Mouse (Mus musculus): Measurements from ENCODE around the gene Specc1. TPM values are rescaled to one million over a fixed set of nuclear protein-coding genes. Genes with fewer than 3 reads are reported as not detected.

Specc1 gene
- polyA plus RNA-seq, 1 experiment from 2014 or later: 10.9 TPM

DNA sequence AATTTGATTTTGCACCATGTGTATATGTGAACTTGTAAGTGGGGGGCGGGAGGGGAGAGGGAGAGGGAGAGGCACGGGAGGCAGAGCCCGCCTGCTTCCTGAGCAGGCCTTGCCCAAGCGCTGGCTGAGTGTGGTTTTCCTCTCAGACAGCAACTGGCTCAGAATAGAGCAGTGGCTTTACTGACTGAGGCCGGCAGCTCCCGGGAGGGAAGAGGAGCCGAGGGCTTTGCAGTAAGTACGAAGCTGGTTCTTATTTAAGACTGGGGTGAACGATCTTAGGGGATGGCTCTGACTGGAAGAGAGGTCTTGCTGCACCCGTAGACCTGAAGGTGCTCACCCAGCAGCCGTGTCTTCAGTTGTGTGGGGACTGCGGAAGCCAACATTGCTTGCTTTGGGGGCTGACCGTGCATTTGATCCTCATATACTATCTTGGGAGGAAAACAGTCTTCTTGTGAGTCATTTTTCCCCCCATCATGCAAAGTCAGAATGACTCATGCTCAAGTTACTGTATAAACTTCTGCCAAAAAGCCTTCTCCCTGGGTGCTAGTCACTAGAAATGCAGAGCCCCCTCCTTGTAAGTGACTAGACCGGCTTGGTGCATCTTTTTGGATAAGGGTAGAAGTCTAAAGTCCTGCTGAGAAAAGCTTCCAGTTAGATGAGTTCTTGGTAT, 48.8 kb downstream of the Specc1 start:
- 43% methylated on average over 14 of the region's 14 CpGs for WGBS
- ATAC-seq: 0 out of 2 replicates have a peak, but pooled peaks have one; percentile 49
- no peaks in the 10 kb centered on the region for H3K27me3 ChIP-seq (replicated peaks)
- peaks cover 5% of the 10 kb centered on the region; the same call in 1 of the 2 replicates for H3K4me1 ChIP-seq (replicated peaks)
- peak overlapping the region; percentile 64; the same call in 1 of the 2 replicates for H3K27ac ChIP-seq
- no peaks in the 10 kb centered on the region for H3K36me3 ChIP-seq
- H3K4me2 ChIP-seq (replicated peaks): peak overlapping the region; percentile 14; the same call in 1 of the 2 replicates
- no peak overlapping the region for H3K9ac ChIP-seq
- H3K4me3 ChIP-seq (replicated peaks): no peak overlapping the region
- H3K9me3 ChIP-seq: no peaks in the 10 kb centered on the region

DNA sequence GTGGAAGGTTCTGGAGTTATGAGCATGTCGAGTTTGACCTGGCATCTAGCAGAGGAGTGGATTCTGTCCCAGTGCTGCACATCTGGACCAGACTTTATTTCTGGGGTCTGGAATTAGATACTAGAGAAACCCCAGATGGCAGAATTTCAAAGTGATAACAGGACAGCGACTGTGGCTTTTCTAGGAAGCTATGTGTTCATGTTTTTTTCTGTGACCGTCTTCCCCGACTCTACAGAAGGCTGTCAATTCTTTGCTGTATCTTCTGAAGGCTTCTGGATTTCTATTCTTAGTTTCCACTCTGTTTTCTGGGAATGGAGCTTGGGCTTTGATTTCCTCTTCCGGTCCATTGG, 49.3 kb downstream of the Specc1 start:
- ATAC-seq: no peak
- H3K4me2 ChIP-seq (replicated peaks): no peak overlapping the region
- H3K4me3 ChIP-seq (replicated peaks): no peak overlapping the region
- no peaks in the 10 kb centered on the region for H3K27me3 ChIP-seq (replicated peaks)
- no peaks in the 10 kb centered on the region for H3K36me3 ChIP-seq
- 73% methylated on average over 5 of the region's 5 CpGs for WGBS
- H3K9me3 ChIP-seq: no peaks in the 10 kb centered on the region
- 0 out of 2 replicates have a peak overlapping the region, but pooled peaks have one; percentile 64 for H3K27ac ChIP-seq
- no peak overlapping the region for H3K9ac ChIP-seq
- H3K4me1 ChIP-seq (replicated peaks): peaks cover 5% of the 10 kb centered on the region; the same call in 1 of the 2 replicates

DNA sequence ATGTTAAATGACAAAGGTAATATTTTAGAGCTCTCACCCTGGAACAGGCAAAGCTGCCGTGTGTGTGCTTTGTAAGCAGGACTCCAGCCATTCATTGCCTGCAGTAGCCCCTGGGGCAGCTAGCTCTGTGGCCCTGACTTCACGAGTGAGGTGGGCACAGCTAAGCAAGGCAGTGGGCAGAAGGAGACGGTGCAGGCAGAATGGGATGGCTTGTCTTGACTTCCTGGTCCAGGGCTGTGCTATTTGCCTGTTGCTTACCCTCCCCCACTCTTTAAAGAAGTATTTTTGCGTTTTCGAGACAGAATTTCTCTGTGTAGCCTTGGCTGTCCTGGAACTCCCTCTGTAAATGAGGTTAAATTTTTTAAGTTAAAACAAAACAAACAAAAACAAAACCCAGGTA, 50.1 kb downstream of the Specc1 start:
- H3K4me3 ChIP-seq (replicated peaks): no peak overlapping the region
- H3K4me2 ChIP-seq (replicated peaks): 0 out of 2 replicates have a peak overlapping the region, but pooled peaks have one; percentile 9

DNA sequence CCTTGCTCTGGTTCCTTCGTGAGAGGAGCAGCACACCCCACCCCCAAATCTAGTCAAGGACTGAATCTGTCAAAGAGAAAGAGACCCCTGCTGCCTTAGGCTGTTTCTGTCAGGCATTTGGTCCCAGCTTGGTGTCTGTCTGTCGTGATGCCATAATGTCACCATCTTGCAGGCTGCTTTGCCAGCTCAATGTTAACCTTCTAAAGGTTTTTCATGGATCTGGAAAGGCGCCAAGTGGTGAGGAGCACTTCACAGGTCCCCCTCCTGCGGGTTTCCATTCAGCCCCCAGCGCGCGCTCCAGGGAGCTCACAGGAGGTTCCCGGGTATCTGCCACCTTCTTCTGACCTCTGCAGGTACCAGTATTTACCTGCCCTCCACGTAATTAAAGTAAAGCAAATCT, 51.4 kb downstream of the Specc1 start:
- WGBS: 40% methylated on average over 9 of the region's 9 CpGs
- Histone ChIP-seq H3K4me2 (replicated peaks) (no peak overlapping the region), H3K27me3 (replicated peaks) (no peaks in the 10 kb centered on the region), H3K9me3 (no peaks in the 10 kb centered on the region), H3K4me1 (replicated peaks) (peaks cover 5% of the 10 kb centered on the region; the same call in 1 of the 2 replicates), H3K4me3 (replicated peaks) (no peak overlapping the region), H3K36me3 (no peaks in the 10 kb centered on the region), H3K9ac (no peak overlapping the region), H3K27ac (no peak overlapping the region)
- ATAC-seq: no peak

More for the DNA sequence above, 50.1 kb downstream of the Specc1 start:
- Histone ChIP-seq H3K9ac (no peak overlapping the region), H3K27ac (no peak overlapping the region), H3K4me1 (replicated peaks) (peaks cover 5% of the 10 kb centered on the region; the same call in 1 of the 2 replicates), H3K9me3 (no peaks in the 10 kb centered on the region), H3K27me3 (replicated peaks) (no peaks in the 10 kb centered on the region), H3K36me3 (no peaks in the 10 kb centered on the region)
- no peak for ATAC-seq
- WGBS: 47% methylated on average over 5 of the region's 5 CpGs

DNA sequence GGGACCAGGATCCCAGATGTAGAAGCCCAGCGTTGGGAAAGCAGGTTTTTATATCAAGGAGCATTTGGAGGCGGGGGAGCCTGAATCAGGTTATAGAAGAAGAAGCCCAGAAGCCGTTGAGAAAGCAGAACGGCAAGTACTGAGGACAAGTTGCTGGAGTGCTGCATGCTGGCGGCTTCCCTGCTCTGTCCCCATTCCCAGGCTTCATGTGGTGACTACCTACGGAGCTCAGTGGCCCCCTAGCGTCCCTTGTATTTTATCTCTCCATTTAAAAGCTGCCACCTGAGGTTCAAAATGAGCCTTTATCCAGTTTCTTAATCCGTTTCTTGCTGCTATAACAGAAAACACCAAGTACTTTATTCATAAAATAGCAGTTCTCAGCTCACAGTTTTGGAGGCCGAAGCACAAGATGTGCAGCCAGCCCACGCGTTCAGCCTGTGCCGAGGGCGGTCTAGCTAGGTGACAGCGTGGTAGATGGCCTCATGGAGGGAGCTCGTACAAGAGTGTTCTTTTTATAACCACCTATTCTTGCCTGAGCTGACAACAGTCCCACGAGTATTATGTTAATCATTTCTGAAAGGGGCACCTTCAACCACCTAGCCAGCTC, 54.2 kb downstream of the Specc1 start:
- WGBS: 72% methylated on average over 16 of the region's 16 CpGs
- Histone ChIP-seq H3K9me3 (no peaks in the 10 kb centered on the region), H3K9ac (no peak overlapping the region), H3K27ac (no peak overlapping the region), H3K4me2 (replicated peaks) (no peak overlapping the region), H3K36me3 (no peaks in the 10 kb centered on the region), H3K4me3 (replicated peaks) (no peak overlapping the region), H3K4me1 (replicated peaks) (no peaks in the 10 kb centered on the region; the same call in 1 of the 2 replicates), H3K27me3 (replicated peaks) (no peaks in the 10 kb centered on the region)
- no peak for ATAC-seq

DNA sequence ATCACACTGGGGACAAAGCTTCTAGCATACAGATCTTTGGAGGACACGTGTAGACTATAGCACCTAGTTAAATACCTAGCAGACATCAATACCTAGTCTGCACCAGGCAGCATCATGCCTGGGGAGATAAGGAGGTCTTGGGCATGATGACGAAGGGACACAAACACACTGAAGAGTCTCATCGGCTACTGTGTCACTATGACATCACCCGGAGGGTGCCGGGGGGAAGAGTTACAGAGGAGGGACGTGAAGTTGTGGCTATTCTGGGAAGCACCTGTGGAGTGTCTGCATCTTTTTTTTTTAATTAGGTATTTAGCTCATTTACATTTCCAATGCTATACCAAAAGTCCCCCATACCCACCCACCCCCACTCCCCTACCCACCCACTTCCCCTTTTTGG, 55.5 kb downstream of the Specc1 start:
- H3K4me3 ChIP-seq (replicated peaks): no peak overlapping the region
- WGBS: 88% methylated on average over 6 of the region's 6 CpGs
- ATAC-seq: no peak
- no peaks in the 10 kb centered on the region for H3K27me3 ChIP-seq (replicated peaks)
- no peak overlapping the region for H3K9ac ChIP-seq
- no peaks in the 10 kb centered on the region for H3K9me3 ChIP-seq
- H3K4me1 ChIP-seq (replicated peaks): no peaks in the 10 kb centered on the region
- H3K27ac ChIP-seq: no peak overlapping the region
- H3K36me3 ChIP-seq: no peaks in the 10 kb centered on the region
- no peak overlapping the region for H3K4me2 ChIP-seq (replicated peaks)

DNA sequence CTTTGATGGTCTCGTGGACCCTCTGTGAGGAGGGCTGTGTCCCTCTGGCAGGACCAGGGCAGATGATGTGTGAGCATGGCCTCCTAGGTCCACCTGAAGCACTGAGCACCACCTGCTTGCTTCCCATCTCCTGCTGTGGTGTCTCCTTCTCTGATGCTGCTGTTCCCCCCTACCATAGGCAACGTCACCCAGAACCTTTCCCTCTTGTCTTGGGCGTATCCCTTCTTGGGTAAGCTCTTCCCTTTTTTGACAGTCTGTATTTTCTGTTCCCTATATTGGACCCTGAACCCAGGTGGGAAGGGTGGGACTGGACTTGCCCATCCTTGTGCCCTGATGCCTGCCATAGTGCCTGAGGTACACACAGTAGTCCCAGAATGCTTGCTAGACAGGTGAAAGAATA, 56.9 kb downstream of the Specc1 start:
- H3K27me3 ChIP-seq (replicated peaks): no peaks in the 10 kb centered on the region
- H3K36me3 ChIP-seq: no peaks in the 10 kb centered on the region
- H3K9me3 ChIP-seq: no peaks in the 10 kb centered on the region
- H3K4me2 ChIP-seq (replicated peaks): no peak overlapping the region
- no peak overlapping the region for H3K9ac ChIP-seq
- no peak for ATAC-seq
- no peak overlapping the region for H3K27ac ChIP-seq
- H3K4me3 ChIP-seq (replicated peaks): no peak overlapping the region
- H3K4me1 ChIP-seq (replicated peaks): 0 out of 2 replicates have a peak, but pooled peaks cover 1% of the 10 kb centered on the region
- 79% methylated on average over 3 of the region's 3 CpGs for WGBS

DNA sequence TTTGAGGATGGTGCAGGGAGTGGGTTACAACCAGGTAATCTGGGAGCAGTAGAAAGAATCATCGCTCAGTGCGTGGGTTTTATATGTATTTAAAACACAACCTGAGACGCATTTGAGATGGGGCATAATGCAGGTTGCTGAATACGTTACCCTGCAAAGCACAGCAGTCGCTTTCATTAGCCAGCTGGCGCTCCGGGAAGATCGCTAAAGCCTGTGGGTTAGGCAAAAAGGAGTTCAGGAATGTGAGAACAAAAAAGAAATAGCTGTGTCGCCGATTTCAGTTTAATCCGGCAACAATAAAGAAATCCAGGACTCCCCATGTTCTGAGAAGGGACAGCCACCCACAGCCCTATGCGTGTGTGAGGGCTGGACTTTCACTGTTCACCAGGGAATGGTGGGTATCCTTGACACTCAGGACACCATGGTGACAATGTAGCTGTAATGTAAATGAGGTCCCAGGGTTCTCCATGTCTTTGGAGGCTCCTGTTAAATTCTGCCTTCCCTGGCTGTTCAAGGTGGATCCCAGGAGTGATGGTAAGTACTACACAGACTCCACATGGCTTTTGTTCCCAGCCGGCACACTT, 58.6 kb downstream of the Specc1 start:
- Histone ChIP-seq H3K4me2 (replicated peaks) (no peak overlapping the region), H3K4me1 (replicated peaks) (0 out of 2 replicates have a peak, but pooled peaks cover 2% of the 10 kb centered on the region), H3K27me3 (replicated peaks) (no peaks in the 10 kb centered on the region), H3K36me3 (no peaks in the 10 kb centered on the region), H3K27ac (no peak overlapping the region), H3K9me3 (no peaks in the 10 kb centered on the region), H3K4me3 (replicated peaks) (no peak overlapping the region), H3K9ac (no peak overlapping the region)
- ATAC-seq: no peak
- 66% methylated on average over 13 of the region's 13 CpGs for WGBS

DNA sequence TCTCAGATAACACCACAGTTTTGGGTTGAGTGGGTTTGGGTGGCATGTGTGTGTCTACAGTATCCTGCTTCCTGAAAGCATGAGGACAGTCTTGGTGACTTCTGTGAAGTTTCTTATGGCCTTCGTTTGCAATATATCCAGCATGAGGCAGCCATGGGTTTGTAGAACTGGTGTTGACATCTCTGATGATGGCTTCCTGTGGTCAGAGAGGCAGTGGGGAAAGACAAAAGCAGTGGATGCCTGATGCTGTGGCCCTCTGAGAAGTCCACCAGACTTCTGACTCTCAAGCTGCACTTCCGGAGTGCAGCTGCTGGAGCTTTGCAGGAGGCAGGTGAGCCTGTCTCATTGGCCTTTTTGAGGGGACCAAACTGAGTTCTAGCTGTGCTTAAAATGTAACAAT, 60.4 kb downstream of the Specc1 start:
- Histone ChIP-seq H3K27ac (no peak overlapping the region), H3K27me3 (replicated peaks) (no peaks in the 10 kb centered on the region), H3K4me1 (replicated peaks) (0 out of 2 replicates have a peak, but pooled peaks cover 2% of the 10 kb centered on the region), H3K9ac (no peak overlapping the region), H3K36me3 (no peaks in the 10 kb centered on the region), H3K9me3 (no peaks in the 10 kb centered on the region), H3K4me2 (replicated peaks) (no peak overlapping the region), H3K4me3 (replicated peaks) (no peak overlapping the region)
- ATAC-seq: no peak
- 73% methylated on average over 2 of the region's 2 CpGs for WGBS

DNA sequence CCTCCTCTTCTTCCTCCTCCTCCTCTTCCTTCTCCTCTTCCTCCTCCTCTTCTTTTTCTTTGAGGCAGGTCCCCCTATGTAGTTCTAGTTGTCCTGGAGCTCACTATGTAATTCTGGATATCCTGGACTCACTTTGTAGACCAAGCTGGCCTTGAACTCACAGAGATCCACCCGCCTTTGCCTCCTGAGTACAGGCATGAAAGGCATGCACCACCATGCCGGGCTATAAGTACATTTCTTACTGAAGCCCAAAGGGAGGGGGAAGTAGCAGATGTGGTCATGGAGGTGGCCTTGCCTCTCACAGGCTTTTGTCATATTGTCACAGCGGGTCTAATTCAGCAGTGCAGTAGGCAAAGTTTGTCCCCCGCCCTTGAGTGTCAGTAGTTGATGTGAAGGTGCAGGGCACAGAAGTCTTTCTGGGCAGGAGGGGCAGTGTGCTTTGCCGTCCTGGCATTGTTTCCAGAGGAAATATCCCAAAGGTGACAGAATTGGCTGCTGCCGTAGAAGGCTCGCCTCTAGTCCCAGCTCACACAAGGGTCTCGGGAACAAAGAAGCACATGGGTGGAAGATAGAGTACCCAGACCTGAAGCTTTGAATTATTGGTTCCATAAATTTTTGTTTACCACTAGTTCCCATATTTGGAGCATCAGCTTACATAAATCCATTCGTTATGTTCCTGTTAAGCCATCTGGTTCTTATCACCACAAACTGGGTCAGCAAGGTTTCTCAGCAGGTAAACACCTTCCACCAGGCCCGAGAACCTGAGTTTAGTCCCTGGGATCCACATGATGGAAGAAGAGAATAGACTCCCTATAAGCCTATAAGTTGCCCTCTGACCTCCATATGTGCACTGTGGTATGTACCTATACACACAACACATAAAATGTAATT, 62.0 kb downstream of the Specc1 start:
- Histone ChIP-seq H3K4me2 (replicated peaks) (no peak overlapping the region), H3K4me3 (replicated peaks) (no peak overlapping the region), H3K9ac (no peak overlapping the region), H3K4me1 (replicated peaks) (0 out of 2 replicates have a peak, but pooled peaks cover 2% of the 10 kb centered on the region), H3K27ac (no peak overlapping the region), H3K36me3 (no peaks in the 10 kb centered on the region), H3K27me3 (replicated peaks) (no peaks in the 10 kb centered on the region), H3K9me3 (no peaks in the 10 kb centered on the region)
- WGBS: 57% methylated on average over 10 of the region's 10 CpGs
- ATAC-seq: no peak

DNA sequence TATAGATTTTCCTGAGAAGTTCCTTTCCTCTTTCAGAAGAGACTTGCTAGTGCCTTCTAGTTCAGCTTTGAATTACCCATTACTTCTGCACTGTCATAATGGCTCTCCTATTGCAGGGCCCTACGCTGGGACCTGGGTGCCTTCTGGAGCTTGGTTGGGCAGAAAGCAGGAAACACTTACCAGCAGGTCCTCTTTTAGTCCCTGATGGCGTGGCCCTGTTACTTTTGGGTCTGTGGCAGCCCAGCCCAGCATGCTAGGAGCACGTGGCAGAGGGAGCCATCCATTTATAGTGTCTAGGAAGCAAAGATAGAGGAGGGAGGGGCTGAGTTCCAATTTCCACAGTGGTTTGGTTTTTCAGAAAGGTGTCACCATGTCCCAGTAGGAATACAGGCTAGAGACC, 63.3 kb downstream of the Specc1 start:
- no peak overlapping the region for H3K9ac ChIP-seq
- no peaks in the 10 kb centered on the region for H3K9me3 ChIP-seq
- 76% methylated on average over 3 of the region's 3 CpGs for WGBS
- H3K27me3 ChIP-seq (replicated peaks): no peaks in the 10 kb centered on the region
- H3K4me1 ChIP-seq (replicated peaks): 0 out of 2 replicates have a peak, but pooled peaks cover 2% of the 10 kb centered on the region
- H3K27ac ChIP-seq: no peak overlapping the region
- no peaks in the 10 kb centered on the region for H3K36me3 ChIP-seq
- no peak overlapping the region for H3K4me2 ChIP-seq (replicated peaks)
- ATAC-seq: no peak
- no peak overlapping the region for H3K4me3 ChIP-seq (replicated peaks)

DNA sequence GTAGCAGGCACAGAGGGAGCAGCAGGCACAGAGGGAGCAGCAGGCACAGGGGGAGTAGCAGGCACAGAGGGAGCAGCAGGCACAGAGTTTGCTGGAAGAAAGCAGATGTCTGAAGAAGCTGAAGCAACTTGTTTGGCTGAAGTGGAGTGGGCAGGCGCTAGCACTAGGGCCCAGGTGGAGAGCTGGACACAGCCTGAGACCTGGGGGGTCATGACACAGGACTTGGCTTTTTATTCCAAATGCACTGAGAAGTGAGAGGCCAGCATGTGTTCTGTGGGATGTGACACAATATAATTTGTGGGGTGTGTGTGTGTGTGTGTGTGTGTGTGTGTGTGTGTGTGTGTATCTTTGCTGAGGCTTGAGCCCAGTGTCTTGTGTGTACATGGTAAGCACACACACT, 64.3 kb downstream of the Specc1 start:
- no peak overlapping the region for H3K9ac ChIP-seq
- WGBS: 95% methylated on average over 1 of the region's 1 CpGs
- no peak for ATAC-seq
- H3K27ac ChIP-seq: no peak overlapping the region
- H3K9me3 ChIP-seq: no peaks in the 10 kb centered on the region
- no peaks in the 10 kb centered on the region for H3K36me3 ChIP-seq
- no peak overlapping the region for H3K4me2 ChIP-seq (replicated peaks)
- H3K27me3 ChIP-seq (replicated peaks): no peaks in the 10 kb centered on the region
- H3K4me3 ChIP-seq (replicated peaks): no peak overlapping the region
- 0 out of 2 replicates have a peak, but pooled peaks cover 2% of the 10 kb centered on the region for H3K4me1 ChIP-seq (replicated peaks)

Data from intestine, embryonic 15.5 days (tissue).